Mouse (Mus musculus): ENCODE data around the gene Gm49380.

The Gm49380 gene

DNA sequence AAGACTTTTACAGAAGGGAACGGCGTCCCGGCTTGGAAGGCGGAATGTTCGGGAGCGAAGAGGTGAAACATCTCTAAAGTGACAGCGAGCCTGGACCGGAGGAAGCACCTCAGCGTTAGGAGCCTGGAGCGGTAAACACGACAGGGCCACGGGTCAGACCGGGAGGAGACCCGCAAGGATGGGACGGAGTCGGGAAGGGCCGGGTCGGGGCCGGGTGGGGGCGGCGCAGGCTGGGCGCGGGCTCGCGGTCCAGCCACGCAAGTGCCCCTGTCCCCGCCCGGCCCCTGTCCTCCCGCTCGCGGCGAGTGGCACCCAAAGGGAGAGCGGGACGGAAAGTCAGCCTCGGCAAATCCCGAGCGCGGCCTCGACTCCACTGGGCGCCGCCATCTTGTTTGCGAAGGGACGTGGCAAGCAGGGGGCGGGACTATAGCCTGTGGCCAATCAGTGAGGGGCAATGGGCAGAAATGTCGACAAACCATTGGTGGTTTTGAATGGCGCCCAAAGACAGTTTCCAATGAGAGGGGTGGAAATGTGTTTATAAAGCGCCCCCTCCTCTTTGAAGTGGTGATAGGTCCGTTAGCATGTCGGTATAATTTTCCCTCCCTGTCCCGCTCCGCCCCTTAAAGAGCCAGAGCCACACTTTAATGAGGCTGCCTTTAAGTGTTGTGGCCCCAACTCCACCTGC is at the start of gene Gm49380, which contains the start of gene Rnf26:
Gene Gm49380 (minus strand): TSS at position 396 of the 685 bp plus-strand sequence.
Gene Rnf26 (minus strand): TSS at position 413 of the 685 bp plus-strand sequence.
- DNase-seq (ENCODE audit: low spot score in 2 of 2), result peak; percentile 96 to 97

DNA sequence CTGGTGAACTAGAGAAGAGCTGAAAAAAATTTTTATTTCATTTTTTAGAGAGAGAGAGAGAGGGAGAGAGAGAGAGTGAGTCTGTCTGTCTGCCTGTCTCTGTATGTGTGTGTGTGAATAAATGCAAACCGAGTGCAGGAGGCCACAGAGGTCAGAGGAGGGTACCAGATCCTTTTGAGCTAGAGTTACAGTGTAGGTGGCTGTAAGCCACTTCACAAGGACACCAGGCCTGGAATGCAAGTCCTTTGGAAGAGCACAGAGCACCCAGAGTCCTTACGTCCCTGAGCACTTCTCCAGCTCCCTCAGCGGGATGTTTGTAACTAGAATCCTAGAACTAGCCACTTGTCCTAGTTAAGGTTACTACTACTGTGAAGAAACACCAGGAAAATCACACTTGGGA is 46.6 kb upstream of the Gm49380 start:
- DNase-seq (ENCODE audit: low spot score in 2 of 2), result no peak

DNA sequence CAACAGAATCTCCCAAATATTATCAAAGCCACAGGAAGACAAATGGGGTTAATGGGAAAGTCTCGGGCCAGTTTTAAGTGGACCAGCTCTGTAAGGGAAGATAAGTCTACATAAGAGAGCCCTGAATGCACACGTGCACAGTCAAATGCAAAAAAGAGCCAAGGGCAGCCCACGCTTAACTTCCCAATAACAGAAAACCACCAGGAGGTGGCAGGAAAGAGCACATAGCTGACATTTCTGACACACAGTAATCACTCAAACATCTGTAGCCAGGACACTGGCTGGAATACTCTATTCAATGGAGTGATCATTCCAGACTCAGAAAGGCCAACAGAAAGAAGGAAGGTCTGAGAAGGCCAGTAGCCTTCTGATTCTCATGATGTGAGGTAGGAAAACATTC is 34.0 kb upstream of the Gm49380 start:
- no peak for DNase-seq (ENCODE audit: low spot score in 2 of 2)

GRCm38 (mm10) chr9:44144718-44145060 is 31.4 kb upstream of the Gm49380 start:
- DNase-seq (ENCODE audit: low spot score in 2 of 2), result no peak

DNA sequence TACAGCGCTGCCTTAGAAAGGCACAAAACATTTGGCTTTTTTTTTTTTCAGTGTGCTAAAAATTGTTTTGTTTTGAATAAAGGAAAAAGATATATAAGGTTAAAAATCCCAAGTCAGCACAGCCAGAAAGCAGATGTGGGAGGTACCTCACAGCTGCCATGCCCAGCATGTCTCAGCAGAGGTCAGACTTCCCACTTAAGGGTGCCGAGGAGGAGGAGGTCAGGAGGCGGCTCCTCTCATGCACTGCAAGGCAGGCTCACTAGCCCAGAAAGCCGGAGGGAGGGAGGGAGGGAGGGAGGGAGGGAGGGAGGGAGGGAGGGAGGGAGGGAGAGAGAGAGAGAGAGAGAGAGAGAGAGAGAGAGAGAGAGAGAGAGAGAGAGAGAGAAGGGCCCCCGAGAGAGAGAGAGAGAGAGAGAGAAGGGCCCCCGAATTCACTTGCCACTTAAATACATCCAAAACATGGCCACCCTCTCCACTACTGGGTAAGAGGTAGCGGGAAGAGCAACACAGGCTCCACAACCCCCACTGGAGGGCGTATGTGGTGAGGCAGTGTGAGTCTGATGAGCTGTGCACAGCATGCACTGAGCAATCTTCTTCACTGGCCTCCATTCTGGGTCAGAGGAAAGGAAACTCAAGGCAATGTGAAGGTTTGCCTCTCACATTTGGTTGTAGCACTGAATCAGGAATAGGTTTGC is 30.9 kb upstream of the Gm49380 start:
- DNase-seq (ENCODE audit: low spot score in 2 of 2), result no peak

DNA sequence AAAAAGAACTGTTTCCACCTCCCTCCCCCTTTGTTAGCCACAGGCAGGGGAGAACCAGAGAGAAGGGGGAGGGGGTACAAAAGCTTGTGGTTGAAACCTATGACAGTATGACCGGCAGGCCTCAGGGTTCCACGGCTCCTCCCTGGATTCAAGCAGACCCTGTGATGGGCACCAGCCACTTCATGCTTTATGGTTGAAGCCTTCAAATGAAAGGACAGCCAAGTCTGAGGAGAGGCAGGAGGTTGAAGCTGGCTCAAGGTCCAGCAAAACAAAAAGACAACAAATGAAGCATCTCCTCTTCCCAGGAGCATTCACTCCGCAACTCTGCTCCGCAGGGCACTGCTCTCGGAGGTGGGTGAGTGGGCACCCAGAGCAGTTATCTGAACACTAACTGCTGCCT is 30.1 kb upstream of the Gm49380 start:
- no peak for DNase-seq (ENCODE audit: low spot score in 2 of 2)

- DNase-seq (ENCODE audit: low spot score in 2 of 2), result no peak
Observed at GRCm38 (mm10) chr9:44141951-44142350, 28.7 kb upstream of the Gm49380 start.

DNA sequence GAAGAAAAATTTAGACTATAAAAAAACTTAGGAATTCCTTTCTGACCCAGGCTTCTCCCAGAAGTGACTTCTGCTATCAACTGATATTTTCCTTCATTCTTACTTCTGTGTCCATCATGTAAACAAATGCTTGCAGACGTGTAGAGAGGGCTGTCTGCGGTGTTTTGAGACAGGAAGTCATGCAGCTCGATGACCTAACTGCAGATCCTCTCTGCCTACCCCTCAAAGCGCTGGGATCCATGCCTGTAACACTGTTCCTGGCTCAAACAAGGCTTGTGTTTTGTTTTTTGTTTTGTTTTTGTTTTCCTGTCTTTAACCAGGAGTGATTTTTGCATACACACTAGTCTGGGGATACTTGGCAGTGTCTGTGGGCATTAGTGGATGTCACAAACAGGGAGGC is 24.5 kb upstream of the Gm49380 start:
- no peak for DNase-seq (ENCODE audit: low spot score in 2 of 2)

DNA sequence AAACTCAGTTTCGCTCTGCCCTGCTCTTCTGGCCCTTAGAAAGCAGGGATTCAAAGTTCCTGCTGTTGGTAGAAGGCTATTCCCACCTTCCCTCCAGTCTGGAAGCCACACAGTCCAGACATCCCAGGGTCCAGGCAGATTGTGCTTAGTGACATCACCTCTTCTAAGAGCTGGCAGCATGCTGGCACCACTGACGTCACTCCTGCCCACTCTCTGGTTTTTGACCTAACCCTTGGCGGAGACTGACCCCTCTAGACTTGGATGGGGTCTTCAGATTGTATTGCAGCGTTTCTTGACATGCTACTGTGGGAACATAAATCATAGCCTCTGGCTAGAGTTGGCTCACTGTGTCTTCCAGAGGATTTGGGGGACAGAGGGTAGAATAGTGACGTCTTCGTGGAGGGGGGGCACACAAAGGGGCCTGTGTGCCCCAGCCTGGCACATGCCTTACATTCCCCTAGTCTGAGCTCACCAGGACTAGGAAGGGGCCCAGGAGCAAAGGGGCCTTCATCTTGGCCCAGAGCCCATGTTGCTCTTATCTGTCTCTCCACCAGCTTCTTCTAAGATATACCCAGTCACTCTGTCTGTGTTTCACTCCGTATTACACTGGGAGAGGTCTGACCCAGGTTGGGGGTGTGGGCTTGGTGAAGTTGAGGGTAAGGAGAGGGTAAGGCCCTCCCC is 22.6 kb upstream of the Gm49380 start:
- DNase-seq (ENCODE audit: low spot score in 2 of 2), result no peak

DNA sequence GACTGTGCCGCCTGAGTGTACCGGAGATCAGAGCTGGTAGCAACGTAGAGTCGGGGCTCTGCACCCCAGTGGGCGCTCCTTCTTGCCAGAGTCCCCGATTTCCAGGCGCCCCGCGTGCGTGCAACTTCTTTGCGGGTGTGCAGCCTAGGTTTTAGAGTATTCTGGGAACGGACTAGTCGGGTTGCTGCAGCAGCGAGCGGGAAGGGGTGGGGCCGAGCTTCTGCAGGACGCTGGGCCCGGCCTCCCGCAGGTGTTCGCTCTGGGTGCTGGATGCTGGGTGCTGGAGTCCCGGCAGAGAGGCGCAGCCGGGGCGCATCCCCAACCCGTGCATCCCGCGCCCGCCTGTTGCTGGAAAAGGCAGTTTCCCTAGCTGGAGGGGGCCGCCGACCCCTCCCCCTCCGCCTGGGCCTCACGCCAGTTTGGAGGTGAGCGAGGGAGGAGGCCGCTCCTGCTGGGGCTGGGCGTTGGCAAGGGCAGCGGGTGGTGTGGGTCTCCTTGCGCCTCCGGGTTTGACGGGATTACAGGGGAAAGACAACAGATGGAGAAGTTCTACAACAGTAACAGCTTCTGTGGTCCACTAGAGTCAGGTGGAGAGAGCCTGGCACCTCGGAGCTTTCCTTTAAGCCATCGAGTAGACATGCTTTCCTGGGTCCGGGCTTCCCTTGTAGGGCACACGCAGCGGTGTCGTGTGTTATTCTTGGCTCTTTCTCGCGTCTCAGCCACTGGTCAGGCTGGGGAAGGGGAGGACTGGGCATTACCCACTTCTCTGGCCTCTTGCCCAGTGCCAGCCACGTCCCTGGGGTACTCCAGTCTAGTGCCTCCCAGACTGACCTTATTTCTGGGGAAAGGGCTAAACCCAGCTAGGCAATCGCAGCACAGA is 21.8 kb upstream of the Gm49380 start:
- no peak for DNase-seq (ENCODE audit: low spot score in 2 of 2)

- DNase-seq (ENCODE audit: low spot score in 2 of 2), result no peak
Observed at GRCm38 (mm10) chr9:44134101-44134850, 21.0 kb upstream of the Gm49380 start, which contains the start of gene Mcam. Mcam (plus strand) TSS chr9:44134469.

DNA sequence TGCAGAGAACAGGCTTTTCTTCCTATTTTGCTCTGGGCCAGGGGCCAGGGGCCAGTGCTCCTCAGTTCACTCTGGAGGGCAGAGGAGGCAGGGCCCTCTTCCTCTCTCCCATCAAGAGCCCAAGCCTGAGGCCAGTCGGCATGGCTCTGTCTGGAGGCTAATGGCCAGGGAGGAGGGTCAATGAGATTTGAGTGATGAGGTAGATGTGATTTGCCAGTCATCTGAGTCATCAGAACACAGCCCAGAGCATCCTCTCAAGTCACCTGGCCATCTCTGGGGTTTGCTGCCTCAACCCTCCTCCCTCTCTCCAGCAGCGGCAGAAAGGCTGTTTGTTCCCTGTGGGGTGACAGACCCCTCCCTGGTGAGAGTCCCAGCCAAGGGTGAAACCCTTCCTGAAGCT is 20.0 kb upstream of the Gm49380 start:
- DNase-seq (ENCODE audit: low spot score in 2 of 2), result no peak

DNA sequence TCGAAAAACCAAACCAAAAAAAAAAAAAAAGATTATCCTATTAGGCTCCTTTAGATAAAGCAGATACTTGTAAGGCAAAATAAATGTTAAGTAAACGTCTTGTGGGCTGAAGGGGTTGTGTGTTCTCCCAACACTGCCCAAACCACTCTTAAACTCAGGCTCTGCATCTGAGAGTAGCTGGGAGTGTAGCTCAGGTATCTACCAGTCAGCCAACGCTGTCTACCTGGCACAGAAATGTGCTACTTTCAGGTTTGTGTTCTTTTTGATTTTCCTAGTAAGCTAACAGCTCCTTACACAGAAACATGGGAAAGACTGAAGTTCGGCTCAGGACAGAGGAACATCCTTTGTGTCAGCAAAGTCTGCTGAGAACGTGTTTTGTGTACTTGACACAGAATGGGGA is 18.9 kb upstream of the Gm49380 start:
- no peak for DNase-seq (ENCODE audit: low spot score in 2 of 2)

DNA sequence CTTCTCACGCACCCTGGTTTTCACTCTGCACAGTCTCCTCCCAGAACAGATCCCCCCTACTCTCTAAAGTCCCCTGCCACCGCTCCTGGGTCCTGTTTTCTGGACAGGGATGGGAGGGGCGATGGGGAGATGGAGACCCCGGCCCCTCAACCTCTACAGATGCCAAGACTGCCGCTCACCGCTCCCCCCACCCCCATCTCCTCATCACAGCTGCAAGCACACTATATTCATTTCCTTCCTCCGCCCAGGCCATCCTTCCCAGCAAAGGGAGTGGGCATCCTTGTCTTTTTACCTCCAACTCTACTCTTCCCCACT is 17.9 kb upstream of the Gm49380 start:
- no peak for DNase-seq (ENCODE audit: low spot score in 2 of 2)

- DNase-seq (ENCODE audit: low spot score in 2 of 2), result no peak
Observed at GRCm38 (mm10) chr9:44130581-44131275, 17.4 kb upstream of the Gm49380 start.

DNA sequence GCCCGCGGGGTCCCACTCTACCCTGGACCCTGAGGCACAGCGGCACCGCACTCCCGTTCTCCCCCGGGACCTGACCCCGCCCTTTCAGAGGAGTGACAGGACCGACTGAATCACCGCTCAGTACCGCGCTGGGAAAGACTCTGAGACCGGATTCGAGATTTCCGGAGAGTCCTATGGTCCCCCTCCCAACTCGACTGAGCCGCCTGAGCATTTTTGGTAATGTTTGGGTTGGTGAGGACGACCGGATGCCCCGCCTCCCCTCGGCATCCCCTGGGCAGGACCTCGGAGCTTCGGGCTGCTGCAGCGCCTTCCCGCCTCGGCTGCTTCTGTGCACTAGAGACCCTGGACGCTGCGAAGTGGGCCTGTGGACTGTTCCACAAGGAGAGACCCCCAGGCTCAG is 16.7 kb upstream of the Gm49380 start:
- DNase-seq (ENCODE audit: low spot score in 2 of 2), result no peak

GRCm38 (mm10) chr9:44129633-44130032 is 16.3 kb upstream of the Gm49380 start:
- DNase-seq (ENCODE audit: low spot score in 2 of 2), result no peak

DNA sequence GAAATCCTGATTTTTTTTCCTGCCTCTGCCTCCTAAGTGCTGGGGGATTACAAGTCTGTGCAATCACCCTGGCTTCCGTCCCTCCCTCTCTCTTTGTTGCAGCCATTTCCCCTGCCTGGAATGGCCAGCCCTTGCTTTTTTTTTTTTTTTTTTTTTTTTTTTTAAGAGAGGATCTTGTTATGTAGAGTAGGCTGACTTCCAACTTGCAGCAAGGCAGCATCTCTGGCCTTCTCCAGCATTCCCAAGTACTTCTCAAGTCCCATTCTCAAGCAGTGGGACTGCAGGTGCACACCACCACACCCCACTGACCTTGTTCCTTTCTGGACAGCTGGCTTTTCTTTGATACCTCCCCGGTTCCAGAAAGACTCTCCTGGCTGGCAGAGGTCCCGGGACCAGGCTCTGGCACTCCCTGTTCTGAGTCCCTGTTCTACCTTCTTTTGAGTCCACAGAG is 14.1 kb upstream of the Gm49380 start:
- no peak for DNase-seq (ENCODE audit: low spot score in 2 of 2)

GRCm38 (mm10) chr9:44126746-44127145 is 13.4 kb upstream of the Gm49380 start:
- DNase-seq (ENCODE audit: low spot score in 2 of 2), result no peak

GRCm38 (mm10) chr9:44125546-44126428 is 12.5 kb upstream of the Gm49380 start:
- peak; percentile 93 to 94 for DNase-seq (ENCODE audit: low spot score in 2 of 2)

Measured in right cerebral cortex, adult 2 months (tissue).